Mouse (Mus musculus) frontal cortex, adult (tissue): ENCODE results near the gene Abhd16a.
A peak's percentile ranks its signal among the peaks of the same experiment; 100 is the strongest.

Experiments used
- ATAC-seq: cut with Nextera tagmentation; 2 replicates; pipeline ENCODE4 v1.9.2; 2017; ENCODE audit warnings: mild to moderate bottlenecking, moderate library complexity, mixed read lengths; ENCODE audit not compliant: low TSS enrichment

The Abhd16a gene

GRCm38 (mm10) chr17:35088825-35089644, at the start of gene Abhd16a:
Gene Abhd16a (plus strand): TSS chr17:35089263.
- ATAC-seq = peak; percentile 98

GRCm38 (mm10) chr17:35043794-35044193, 45.3 kb upstream of the Abhd16a start:
- ATAC-seq = no peak

- no peak for ATAC-seq
These were observed 43.9 kb upstream of the Abhd16a start for GRCm38 (mm10) chr17:35044904-35045806.

GRCm38 (mm10) chr17:35045807-35046680, 43.0 kb upstream of the Abhd16a start:
- no peak for ATAC-seq

GRCm38 (mm10) chr17:35046681-35047455, 42.2 kb upstream of the Abhd16a start, which contains the start of gene Msh5:
Gene Msh5 (minus strand): TSS chr17:35046745.
- peak; percentile 97 for ATAC-seq

GRCm38 (mm10) chr17:35047688-35048087, 41.4 kb upstream of the Abhd16a start:
- no peak for ATAC-seq

GRCm38 (mm10) chr17:35048149-35048931, 40.7 kb upstream of the Abhd16a start:
- no peak for ATAC-seq

- no peak for ATAC-seq
These were observed 40.1 kb upstream of the Abhd16a start for GRCm38 (mm10) chr17:35048932-35049440.

GRCm38 (mm10) chr17:35049561-35050016, 39.5 kb upstream of the Abhd16a start, which contains the start of gene Clic1:
Gene Clic1 (plus strand): TSS chr17:35049966.
- ATAC-seq = no peak

GRCm38 (mm10) chr17:35050126-35050750, 38.8 kb upstream of the Abhd16a start:
- ATAC-seq = no peak

- ATAC-seq = no peak
These were observed 37.6 kb upstream of the Abhd16a start for GRCm38 (mm10) chr17:35051156-35052086.

GRCm38 (mm10) chr17:35052271-35052798, 36.7 kb upstream of the Abhd16a start:
- no peak for ATAC-seq

- no peak for ATAC-seq
These were observed 33.2 kb upstream of the Abhd16a start for GRCm38 (mm10) chr17:35055691-35056495.

GRCm38 (mm10) chr17:35057090-35057489, 32.0 kb upstream of the Abhd16a start:
- ATAC-seq = no peak

GRCm38 (mm10) chr17:35058316-35058715, 30.7 kb upstream of the Abhd16a start:
- ATAC-seq = no peak
